Mouse (Mus musculus): ENCODE results near the gene Ccdc71. TPM values are rescaled to one million over a fixed set of nuclear protein-coding genes. Genes with fewer than 3 reads are reported as not detected.

Ccdc71 gene
- total and polyA plus RNA-seq, 3 experiments = 14.7 to 26.6 (median 22.5) TPM

GRCm38 (mm10) chr9:108474528-108474927, 14.2 kb downstream of the Ccdc71 start:
- H3K36me3 ChIP-seq (ENCODE audit: control insufficient read depth, insufficient read depth, low read length) = no peaks in the 10 kb centered on the region
- 50% methylated on average over 1 of the region's 1 CpGs for WGBS
- no peaks in the 10 kb centered on the region for H3K27me3 ChIP-seq (ENCODE audit: control insufficient read depth, insufficient read depth, low read length)
- TF ChIP-seq CTCF (IDR thresholded peaks at IDR 0.05) (no peak), POLR2A (IDR thresholded peaks at IDR 0.05; ENCODE audit: insufficient read depth, low read depth, low read length) (no peak), EP300 (IDR thresholded peaks at IDR 0.05; ENCODE audit: insufficient read depth, low read depth, low read length) (no peak)
- DNase-seq = no peak
- H3K79me2 ChIP-seq (replicated peaks; ENCODE audit: control insufficient read depth, insufficient read depth, low read length) = no peaks in the 10 kb centered on the region
- H3K4me3 ChIP-seq = no peak overlapping the region
- H3K4me1 ChIP-seq (ENCODE audit: control insufficient read depth, insufficient read depth, low read length) = peaks cover 5% of the 10 kb centered on the region
- intact Hi-C loops (cut with DNase I) = no loop called here
- no peak overlapping the region for H3K27ac ChIP-seq
- no peak overlapping the region for H3K9ac ChIP-seq (ENCODE audit: low read depth, low read length)

DNA sequence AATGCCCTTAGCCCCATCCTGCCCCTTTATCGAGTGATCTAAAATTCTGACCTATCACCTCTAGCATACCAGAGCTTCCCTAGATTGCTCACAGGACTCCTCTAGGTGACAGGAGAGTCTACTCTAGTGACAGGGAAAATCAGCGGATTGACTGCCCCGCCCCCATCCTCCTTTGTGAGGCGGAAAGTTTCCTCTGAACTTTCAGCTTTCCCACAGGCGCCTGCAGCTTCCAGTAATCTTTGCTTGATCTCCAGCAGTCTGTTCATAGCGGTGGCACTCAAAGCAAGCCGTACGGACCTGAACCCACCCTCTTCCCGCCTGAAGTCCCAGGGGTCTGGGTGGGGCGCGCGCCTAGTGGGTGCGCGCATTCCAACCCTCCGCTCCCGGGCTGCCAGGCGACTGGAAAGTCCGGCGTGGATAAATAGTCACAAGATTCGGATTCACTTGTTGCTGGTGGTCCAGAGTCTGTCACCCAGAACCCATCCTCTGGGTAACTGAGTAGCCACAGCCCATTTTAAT, 18.4 kb downstream of the Ccdc71 start:
- peak overlapping the region; percentile 52 for H3K9ac ChIP-seq (ENCODE audit: low read depth, low read length)
- peak; percentile 24; the same call in 1 of the 2 replicates for TF ChIP-seq CTCF (IDR thresholded peaks at IDR 0.05)
- TF ChIP-seq EP300 (IDR thresholded peaks at IDR 0.05; ENCODE audit: insufficient read depth, low read depth, low read length) = peak; percentile 90
- TF ChIP-seq POLR2A (IDR thresholded peaks at IDR 0.05; ENCODE audit: insufficient read depth, low read depth, low read length) = peak; percentile 80
- WGBS = under 1% methylated on average over 20 of the region's 20 CpGs
- peaks cover 6% of the 10 kb centered on the region for H3K79me2 ChIP-seq (replicated peaks; ENCODE audit: control insufficient read depth, insufficient read depth, low read length)
- H3K36me3 ChIP-seq (ENCODE audit: control insufficient read depth, insufficient read depth, low read length) = no peaks in the 10 kb centered on the region
- intact Hi-C loops (cut with DNase I) = loop anchor here (2.0 kb wide), 2 partner anchors 18 to 38 kb away; partner anchors contain the start of genes Ccdc71, Klhdc8b and Qrich1
- peak overlapping the region; percentile 99 for H3K27ac ChIP-seq
- DNase-seq = peak; percentile 93 to 94
- peaks cover 11% of the 10 kb centered on the region for H3K4me1 ChIP-seq (ENCODE audit: control insufficient read depth, insufficient read depth, low read length)
- H3K4me3 ChIP-seq = peak overlapping the region; percentile 81
- H3K27me3 ChIP-seq (ENCODE audit: control insufficient read depth, insufficient read depth, low read length) = no peaks in the 10 kb centered on the region

DNA sequence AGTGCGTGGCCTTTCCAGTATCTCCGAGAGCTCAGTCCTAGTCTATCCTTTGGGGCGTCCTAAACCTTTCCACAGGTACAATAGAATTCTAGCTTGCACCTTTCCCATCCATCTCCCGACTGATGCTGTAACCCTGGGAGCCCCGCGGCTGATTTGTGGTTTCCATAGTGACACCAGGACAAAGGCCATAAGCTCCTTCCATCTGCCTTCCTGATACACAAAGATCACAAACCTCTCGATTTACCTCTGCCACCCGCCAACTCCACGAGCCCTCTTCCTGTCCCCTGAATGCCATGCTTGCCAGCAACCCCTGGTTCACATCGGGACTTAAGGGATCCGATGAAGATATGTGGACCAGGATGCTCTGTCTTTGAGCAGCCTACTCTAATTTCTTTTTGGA, 18.9 kb downstream of the Ccdc71 start:
- no peak for TF ChIP-seq POLR2A (IDR thresholded peaks at IDR 0.05; ENCODE audit: insufficient read depth, low read depth, low read length)
- TF ChIP-seq EP300 (IDR thresholded peaks at IDR 0.05; ENCODE audit: insufficient read depth, low read depth, low read length) = no peak
- no peak for TF ChIP-seq CTCF (IDR thresholded peaks at IDR 0.05)
- H3K79me2 ChIP-seq (replicated peaks; ENCODE audit: control insufficient read depth, insufficient read depth, low read length) = peaks cover 8% of the 10 kb centered on the region
- no peak overlapping the region for H3K9ac ChIP-seq (ENCODE audit: low read depth, low read length)
- no peaks in the 10 kb centered on the region for H3K27me3 ChIP-seq (ENCODE audit: control insufficient read depth, insufficient read depth, low read length)
- DNase-seq = peak in 1 of 2 experiments; percentile 71
- no peaks in the 10 kb centered on the region for H3K36me3 ChIP-seq (ENCODE audit: control insufficient read depth, insufficient read depth, low read length)
- H3K27ac ChIP-seq = peak overlapping the region; percentile 99
- 25% methylated on average over 11 of the region's 11 CpGs for WGBS
- H3K4me3 ChIP-seq = peak overlapping the region; percentile 81
- H3K4me1 ChIP-seq (ENCODE audit: control insufficient read depth, insufficient read depth, low read length) = peaks cover 11% of the 10 kb centered on the region
- intact Hi-C loops (cut with DNase I) = loop anchor here (2.0 kb wide), 2 partner anchors 18 to 38 kb away; partner anchors contain the start of genes Ccdc71, Klhdc8b and Qrich1

- intact Hi-C loops (cut with DNase I) = loop anchor here (2.0 kb wide), 2 partner anchors 19 to 37 kb away; partner anchors contain the start of genes Ccdc71, Klhdc8b and Qrich1
- Histone ChIP-seq H3K4me1 (ENCODE audit: control insufficient read depth, insufficient read depth, low read length) (peaks cover 11% of the 10 kb centered on the region), H3K27ac (peak within 1 kb of the TSS; percentile 99), H3K36me3 (ENCODE audit: control insufficient read depth, insufficient read depth, low read length) (no peaks in the 10 kb centered on the region), H3K4me3 (peak within 1 kb of the TSS; percentile 81), H3K9ac (ENCODE audit: low read depth, low read length) (peak within 1 kb of the TSS; percentile 91), H3K79me2 (replicated peaks; ENCODE audit: control insufficient read depth, insufficient read depth, low read length) (peaks cover 8% of the 10 kb centered on the region), H3K27me3 (ENCODE audit: control insufficient read depth, insufficient read depth, low read length) (no peaks in the 10 kb centered on the region)
- WGBS = 8% methylated on average over 10 of the region's 10 CpGs
- TF ChIP-seq EP300 (IDR thresholded peaks at IDR 0.05; ENCODE audit: insufficient read depth, low read depth, low read length) = peak; percentile 65; the same call in 1 of the 2 replicates
- no peak for TF ChIP-seq CTCF (IDR thresholded peaks at IDR 0.05)
- peak; percentile 98 for TF ChIP-seq POLR2A (IDR thresholded peaks at IDR 0.05; ENCODE audit: insufficient read depth, low read depth, low read length)
- peak; percentile 74 to 80 for DNase-seq
Observed at GRCm38 (mm10) chr9:108479721-108480351, 19.5 kb downstream of the Ccdc71 start, which contains the start of gene Lamb2. TSS of gene Lamb2 (plus strand) at chr9:108479736.

GRCm38 (mm10) chr9:108480813-108481519, 20.6 kb downstream of the Ccdc71 start:
- DNase-seq = peak in 1 of 2 experiments; percentile 42
- Histone ChIP-seq H3K27me3 (ENCODE audit: control insufficient read depth, insufficient read depth, low read length) (no peaks in the 10 kb centered on the region), H3K79me2 (replicated peaks; ENCODE audit: control insufficient read depth, insufficient read depth, low read length) (peaks cover 8% of the 10 kb centered on the region), H3K36me3 (ENCODE audit: control insufficient read depth, insufficient read depth, low read length) (no peaks in the 10 kb centered on the region), H3K27ac (peak overlapping the region; percentile 99), H3K4me1 (ENCODE audit: control insufficient read depth, insufficient read depth, low read length) (peaks cover 11% of the 10 kb centered on the region), H3K4me3 (peak overlapping the region; percentile 81), H3K9ac (ENCODE audit: low read depth, low read length) (peak overlapping the region; percentile 91)
- no peak; the same call in 1 of the 2 replicates for TF ChIP-seq POLR2A (IDR thresholded peaks at IDR 0.05; ENCODE audit: insufficient read depth, low read depth, low read length)
- TF ChIP-seq EP300 (IDR thresholded peaks at IDR 0.05; ENCODE audit: insufficient read depth, low read depth, low read length) = no peak
- TF ChIP-seq CTCF (IDR thresholded peaks at IDR 0.05) = no peak
- intact Hi-C loops (cut with DNase I) = no loop called here
- 69% methylated on average over 28 of the region's 28 CpGs for WGBS
